Mouse (Mus musculus): ENCODE results near the gene Tead1. TPM values are rescaled to one million over a fixed set of nuclear protein-coding genes. Genes with fewer than 3 reads are reported as not detected.

The Tead1 gene
- polyA plus RNA-seq, 1 experiment = 2.7 TPM

DNA sequence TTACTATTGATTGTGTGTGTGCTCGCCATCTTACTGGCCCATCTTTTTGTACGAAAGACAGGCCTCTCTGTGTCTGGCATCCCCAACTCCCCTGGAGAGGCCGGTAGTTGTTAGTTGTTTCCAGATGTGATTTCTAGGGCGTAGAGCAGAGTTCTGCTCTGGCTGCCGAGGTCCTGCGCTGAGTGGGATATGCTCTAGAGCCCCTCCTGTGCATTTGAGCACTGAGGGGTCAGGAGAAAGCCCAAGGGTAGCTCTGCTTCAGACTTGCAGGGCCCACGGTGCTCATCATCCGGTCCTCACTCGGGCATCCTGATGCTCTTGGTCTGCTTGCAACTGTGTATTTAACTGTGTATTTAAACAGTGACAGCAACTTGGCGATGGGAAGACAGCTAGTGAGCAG lies 7.5 kb downstream of the Tead1 start:
- Histone ChIP-seq H3K4me1 (ENCODE audit: control insufficient read depth, insufficient read depth, insufficient read length) (no peaks in the 10 kb centered on the region), H3K4me3 (ENCODE audit: extremely low read depth, insufficient read depth, insufficient read length) (no peak overlapping the region), H3K27ac (ENCODE audit: insufficient read depth, low read length) (no peak overlapping the region), H3K27me3 (ENCODE audit: control insufficient read depth, insufficient read depth, low read length) (peaks cover 2% of the 10 kb centered on the region; the same call in 1 of the 2 replicates), H3K36me3 (ENCODE audit: control insufficient read depth, insufficient read depth, low read length) (no peaks in the 10 kb centered on the region)
- DNase-seq (ENCODE audit: low read depth in 1 of 2, low spot score in 2 of 2) = no peak
- 58% methylated on average over 10 of the region's 10 CpGs for WGBS
- TF ChIP-seq POLR2A (IDR thresholded peaks at IDR 0.05; ENCODE audit: low read depth, low read length) (no peak), CTCF (IDR thresholded peaks at IDR 0.05; ENCODE audit: extremely low read depth, insufficient read depth, insufficient read length, insufficient replicate concordance) (no peak)

- Histone ChIP-seq H3K27me3 (ENCODE audit: control insufficient read depth, insufficient read depth, low read length) (peaks cover 2% of the 10 kb centered on the region; the same call in 1 of the 2 replicates), H3K27ac (ENCODE audit: insufficient read depth, low read length) (no peak overlapping the region), H3K4me3 (ENCODE audit: extremely low read depth, insufficient read depth, insufficient read length) (no peak overlapping the region), H3K36me3 (ENCODE audit: control insufficient read depth, insufficient read depth, low read length) (no peaks in the 10 kb centered on the region), H3K4me1 (ENCODE audit: control insufficient read depth, insufficient read depth, insufficient read length) (no peaks in the 10 kb centered on the region)
- TF ChIP-seq CTCF (IDR thresholded peaks at IDR 0.05; ENCODE audit: extremely low read depth, insufficient read depth, insufficient read length, insufficient replicate concordance) (no peak), POLR2A (IDR thresholded peaks at IDR 0.05; ENCODE audit: low read depth, low read length) (no peak)
- 43% methylated on average over 9 of the region's 9 CpGs for WGBS
- DNase-seq (ENCODE audit: low read depth in 1 of 2, low spot score in 2 of 2) = no peak
Observed at GRCm38 (mm10) chr7:112688425-112689001, 9.4 kb downstream of the Tead1 start.

- no peak overlapping the region for H3K4me3 ChIP-seq (ENCODE audit: extremely low read depth, insufficient read depth, insufficient read length)
- H3K36me3 ChIP-seq (ENCODE audit: control insufficient read depth, insufficient read depth, low read length) = no peaks in the 10 kb centered on the region
- no peak overlapping the region for H3K27ac ChIP-seq (ENCODE audit: insufficient read depth, low read length)
- WGBS = 38% methylated on average over 7 of the region's 7 CpGs
- DNase-seq (ENCODE audit: low read depth in 1 of 2, low spot score in 2 of 2) = no peak
- TF ChIP-seq CTCF (IDR thresholded peaks at IDR 0.05; ENCODE audit: extremely low read depth, insufficient read depth, insufficient read length, insufficient replicate concordance) (no peak), POLR2A (IDR thresholded peaks at IDR 0.05; ENCODE audit: low read depth, low read length) (no peak)
- H3K4me1 ChIP-seq (ENCODE audit: control insufficient read depth, insufficient read depth, insufficient read length) = no peaks in the 10 kb centered on the region
- H3K27me3 ChIP-seq (ENCODE audit: control insufficient read depth, insufficient read depth, low read length) = no peaks in the 10 kb centered on the region; the same call in 1 of the 2 replicates
Observed at GRCm38 (mm10) chr7:112690836-112691781, 12.0 kb downstream of the Tead1 start.

- 87% methylated on average over 10 of the region's 10 CpGs for WGBS
- Histone ChIP-seq H3K4me1 (ENCODE audit: control insufficient read depth, insufficient read depth, insufficient read length) (no peaks in the 10 kb centered on the region), H3K4me3 (ENCODE audit: extremely low read depth, insufficient read depth, insufficient read length) (no peak overlapping the region), H3K27ac (ENCODE audit: insufficient read depth, low read length) (no peak overlapping the region), H3K36me3 (ENCODE audit: control insufficient read depth, insufficient read depth, low read length) (no peaks in the 10 kb centered on the region), H3K27me3 (ENCODE audit: control insufficient read depth, insufficient read depth, low read length) (no peaks in the 10 kb centered on the region; the same call in 1 of the 2 replicates)
- DNase-seq (ENCODE audit: low read depth in 1 of 2, low spot score in 2 of 2) = no peak
- no peak for TF ChIP-seq POLR2A (IDR thresholded peaks at IDR 0.05; ENCODE audit: low read depth, low read length)
- TF ChIP-seq CTCF (IDR thresholded peaks at IDR 0.05; ENCODE audit: extremely low read depth, insufficient read depth, insufficient read length, insufficient replicate concordance) = no peak
Observed at GRCm38 (mm10) chr7:112693566-112693965, 14.4 kb downstream of the Tead1 start.

- WGBS = 8% methylated on average over 4 of the region's 4 CpGs
Observed at GRCm38 (mm10) chr7:112696777-112697161, 17.7 kb downstream of the Tead1 start.

DNA sequence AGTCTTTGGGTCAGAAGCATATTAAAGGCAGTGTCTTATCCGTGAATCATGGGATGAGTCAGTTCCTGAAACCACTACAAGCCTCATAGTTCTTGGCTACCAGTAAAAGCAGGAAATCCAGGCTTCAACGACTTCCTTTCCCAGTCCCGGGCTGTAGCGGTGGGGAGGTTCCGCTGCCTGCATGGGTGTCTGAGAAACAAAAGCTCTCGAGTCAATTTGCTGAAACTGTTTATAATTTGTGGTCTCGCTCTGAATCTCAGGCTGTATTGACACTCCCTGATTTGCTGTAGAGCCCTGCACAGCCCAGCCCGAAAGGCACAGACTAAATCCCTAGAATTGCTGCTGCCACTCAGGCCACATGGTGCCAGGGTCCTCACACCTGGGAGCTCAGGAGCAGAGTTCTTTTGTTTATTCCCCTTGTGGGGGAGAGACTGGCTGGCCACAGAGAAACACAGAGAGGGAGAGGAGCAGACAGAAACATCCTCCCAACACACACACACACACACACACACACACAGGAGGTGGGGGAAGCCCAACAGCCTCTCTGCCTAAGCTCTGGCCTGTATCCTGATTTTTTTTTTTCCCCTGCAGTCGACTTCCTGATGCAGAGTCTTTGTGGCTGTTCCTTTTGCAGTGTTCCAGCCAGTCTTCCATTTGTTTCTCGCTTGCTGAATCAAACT lies 18.2 kb downstream of the Tead1 start:
- Histone ChIP-seq H3K36me3 (ENCODE audit: control insufficient read depth, insufficient read depth, low read length) (no peaks in the 10 kb centered on the region), H3K4me3 (ENCODE audit: extremely low read depth, insufficient read depth, insufficient read length) (no peak overlapping the region), H3K4me1 (ENCODE audit: control insufficient read depth, insufficient read depth, insufficient read length) (no peaks in the 10 kb centered on the region), H3K27ac (ENCODE audit: insufficient read depth, low read length) (peak overlapping the region; percentile 63), H3K27me3 (ENCODE audit: control insufficient read depth, insufficient read depth, low read length) (no peaks in the 10 kb centered on the region)
- no peak for DNase-seq (ENCODE audit: low read depth in 1 of 2, low spot score in 2 of 2)
- WGBS = 2% methylated on average over 10 of the region's 10 CpGs
- no peak for TF ChIP-seq CTCF (IDR thresholded peaks at IDR 0.05; ENCODE audit: extremely low read depth, insufficient read depth, insufficient read length, insufficient replicate concordance)

More at GRCm38 (mm10) chr7:112696777-112697161, 17.7 kb downstream of the Tead1 start:
- no peaks in the 10 kb centered on the region for H3K36me3 ChIP-seq (ENCODE audit: control insufficient read depth, insufficient read depth, low read length)
- DNase-seq (ENCODE audit: low read depth in 1 of 2, low spot score in 2 of 2) = no peak
- H3K27me3 ChIP-seq (ENCODE audit: control insufficient read depth, insufficient read depth, low read length) = no peaks in the 10 kb centered on the region
- no peak for TF ChIP-seq POLR2A (IDR thresholded peaks at IDR 0.05; ENCODE audit: low read depth, low read length)
- TF ChIP-seq CTCF (IDR thresholded peaks at IDR 0.05; ENCODE audit: extremely low read depth, insufficient read depth, insufficient read length, insufficient replicate concordance) = no peak
- H3K4me3 ChIP-seq (ENCODE audit: extremely low read depth, insufficient read depth, insufficient read length) = no peak overlapping the region
- H3K4me1 ChIP-seq (ENCODE audit: control insufficient read depth, insufficient read depth, insufficient read length) = no peaks in the 10 kb centered on the region
- H3K27ac ChIP-seq (ENCODE audit: insufficient read depth, low read length) = no peak overlapping the region
